Mouse (Mus musculus) heart, embryonic 10.5 days (tissue): Measurements from ENCODE around the gene Nrn1. TPM values are rescaled to one million over a fixed set of nuclear protein-coding genes. Genes with fewer than 3 reads are reported as not detected.

Experiments
- DNase-seq: peaks from one replicate; pipeline ENCODE4 v3.0.0-alpha.2; 2017; ENCODE audit warnings: low spot score
- H3K27ac ChIP-seq: fragments of 300-500 bp; sonication (generic); 2 replicates; pipeline ENCODE4 v1.5.1; 2016; ENCODE audit warnings: mild to moderate bottlenecking
- H3K27me3 ChIP-seq: fragments of 300-500 bp; sonication (generic); 2 replicates; pipeline ENCODE4 v1.6.1; 2016; ENCODE audit warnings: mild to moderate bottlenecking; ENCODE audit not compliant: poor library complexity, insufficient read depth, severe bottlenecking
- H3K36me3 ChIP-seq: fragments of 300-500 bp; sonication (generic); 2 replicates; pipeline ENCODE4 v1.6.1; 2016; ENCODE audit warnings: mild to moderate bottlenecking, moderate library complexity
- H3K4me1 ChIP-seq: fragments of 300-500 bp; sonication (generic); 2 replicates; pipeline ENCODE4 v1.6.1; 2016; ENCODE audit warnings: mild to moderate bottlenecking
- H3K4me3 ChIP-seq: fragments of 300-500 bp; sonication (generic); 2 replicates; pipeline ENCODE4 v1.5.1; 2016; ENCODE audit warnings: mild to moderate bottlenecking, moderate library complexity
- H3K9me3 ChIP-seq: fragments of 300-500 bp; sonication (generic); 2 replicates; pipeline ENCODE4 v1.6.1; 2016; ENCODE audit warnings: mild to moderate bottlenecking, moderate library complexity
- WGBS: fragments of 180-500 bp; shearing (Covaris S2); methylation state at CpG from one replicate; pipeline ENCODE4 v1.1.7; 2016; 5-methylcytosine and 5-hydroxymethylcytosine counted together
- polyA plus RNA-seq: library from polyadenylated mRNA; unstranded; fragments of >200 nt; fragmentation: Nextera tagmentation; extraction: Ambion mirVana; gene quantifications from 2 replicates; pipeline ENCODE4 v1.2.1, GENCODE M21; 2016

Gene Nrn1
- polyA plus RNA-seq = 1.7 and 3.8 TPM in 2 replicates

GRCm38 (mm10) chr13:36734731-36735571, at the start of gene Nrn1:
Gene Nrn1, minus strand, starts transcription at chr13:36735131.
- WGBS = under 1% methylated on average over 50 of the region's 50 CpGs
- Histone ChIP-seq H3K9me3 (no peaks in the 10 kb centered on the region), H3K4me3 (peak within 1 kb of the TSS; percentile 65), H3K27me3 (peaks cover 50% of the 10 kb centered on the region), H3K27ac (peak within 1 kb of the TSS; percentile 69; the same call in 1 of the 2 replicates), H3K4me1 (peaks cover 27% of the 10 kb centered on the region), H3K36me3 (no peaks in the 10 kb centered on the region)
- DNase-seq = no peak

GRCm38 (mm10) chr13:36779626-36780025, 44.7 kb upstream of the Nrn1 start:
- WGBS = 83% methylated on average over 5 of the region's 5 CpGs

GRCm38 (mm10) chr13:36766801-36767200, 31.9 kb upstream of the Nrn1 start:
- Histone ChIP-seq H3K9me3 (no peaks in the 10 kb centered on the region), H3K36me3 (no peaks in the 10 kb centered on the region), H3K27ac (no peak overlapping the region), H3K27me3 (no peaks in the 10 kb centered on the region), H3K4me1 (no peaks in the 10 kb centered on the region), H3K4me3 (no peak overlapping the region)
- no peak for DNase-seq
- 64% methylated on average over 2 of the region's 2 CpGs for whole genome bisulfite sequencing

More at GRCm38 (mm10) chr13:36779626-36780025, 44.7 kb upstream of the Nrn1 start:
- H3K9me3 ChIP-seq = no peaks in the 10 kb centered on the region
- no peak overlapping the region for H3K4me3 ChIP-seq
- DNase-seq = no peak
- no peak overlapping the region for H3K27ac ChIP-seq
- no peaks in the 10 kb centered on the region for H3K36me3 ChIP-seq
- H3K4me1 ChIP-seq = no peaks in the 10 kb centered on the region
- H3K27me3 ChIP-seq = no peaks in the 10 kb centered on the region

- Histone ChIP-seq H3K4me1 (no peaks in the 10 kb centered on the region), H3K27ac (no peak overlapping the region), H3K9me3 (no peaks in the 10 kb centered on the region), H3K27me3 (no peaks in the 10 kb centered on the region), H3K36me3 (no peaks in the 10 kb centered on the region), H3K4me3 (no peak overlapping the region)
- no peak for DNase-seq
- WGBS = 71% methylated on average over 3 of the region's 3 CpGs
Measured at GRCm38 (mm10) chr13:36751861-36752260, 16.9 kb upstream of the Nrn1 start.

GRCm38 (mm10) chr13:36750056-36750455, 15.1 kb upstream of the Nrn1 start:
- DNase-seq = no peak
- Histone ChIP-seq H3K9me3 (no peaks in the 10 kb centered on the region), H3K27ac (no peak overlapping the region), H3K4me3 (no peak overlapping the region), H3K36me3 (no peaks in the 10 kb centered on the region), H3K27me3 (no peaks in the 10 kb centered on the region), H3K4me1 (no peaks in the 10 kb centered on the region)
- WGBS = 66% methylated on average over 2 of the region's 2 CpGs

- 11% methylated on average over 9 of the region's 9 CpGs for WGBS
- no peak for DNase-seq
- peaks cover 35% of the 10 kb centered on the region for H3K27me3 ChIP-seq
Measured at GRCm38 (mm10) chr13:36736619-36736996, 1.7 kb upstream of the Nrn1 start.

GRCm38 (mm10) chr13:36735901-36736618, 1.1 kb upstream of the Nrn1 start:
- Histone ChIP-seq H3K9me3 (no peaks in the 10 kb centered on the region), H3K4me3 (peak overlapping the region; percentile 65), H3K27me3 (peaks cover 41% of the 10 kb centered on the region), H3K27ac (peak overlapping the region; percentile 74), H3K36me3 (no peaks in the 10 kb centered on the region), H3K4me1 (peaks cover 27% of the 10 kb centered on the region)
- peak; percentile 95 for DNase-seq
- WGBS = under 1% methylated on average over 38 of the region's 39 CpGs

More at GRCm38 (mm10) chr13:36736619-36736996, 1.7 kb upstream of the Nrn1 start:
- Histone ChIP-seq H3K4me3 (peak overlapping the region; percentile 65), H3K27ac (peak overlapping the region; percentile 74), H3K4me1 (peaks cover 23% of the 10 kb centered on the region), H3K9me3 (no peaks in the 10 kb centered on the region), H3K36me3 (no peaks in the 10 kb centered on the region)

- Histone ChIP-seq H3K4me1 (peaks cover 27% of the 10 kb centered on the region), H3K4me3 (peak overlapping the region; percentile 65), H3K27ac (no peak overlapping the region), H3K9me3 (no peaks in the 10 kb centered on the region), H3K36me3 (no peaks in the 10 kb centered on the region), H3K27me3 (peaks cover 58% of the 10 kb centered on the region)
- DNase-seq = no peak
- WGBS = under 1% methylated on average over 26 of the region's 26 CpGs
Measured at GRCm38 (mm10) chr13:36733989-36734690, 791 bp downstream of the Nrn1 start.

- H3K4me3 ChIP-seq = peak overlapping the region; percentile 65
- no peak overlapping the region for H3K27ac ChIP-seq
- H3K9me3 ChIP-seq = no peaks in the 10 kb centered on the region
- no peaks in the 10 kb centered on the region for H3K36me3 ChIP-seq
- H3K27me3 ChIP-seq = peaks cover 64% of the 10 kb centered on the region
- peaks cover 27% of the 10 kb centered on the region for H3K4me1 ChIP-seq
- DNase-seq = no peak
- WGBS = 1% methylated on average over 10 of the region's 10 CpGs
Measured at GRCm38 (mm10) chr13:36733566-36733965, 1.4 kb downstream of the Nrn1 start.

GRCm38 (mm10) chr13:36732891-36733490, 1.9 kb downstream of the Nrn1 start:
- H3K36me3 ChIP-seq = no peaks in the 10 kb centered on the region
- H3K9me3 ChIP-seq = no peaks in the 10 kb centered on the region
- H3K4me3 ChIP-seq = peak overlapping the region; percentile 65; the same call in 1 of the 2 replicates
- no peak for DNase-seq
- H3K27me3 ChIP-seq = peaks cover 70% of the 10 kb centered on the region
- H3K27ac ChIP-seq = no peak overlapping the region
- 5% methylated on average over 6 of the region's 6 CpGs for WGBS
- peaks cover 27% of the 10 kb centered on the region for H3K4me1 ChIP-seq

- Histone ChIP-seq H3K4me3 (peak overlapping the region; percentile 60), H3K36me3 (no peaks in the 10 kb centered on the region), H3K27ac (peak overlapping the region; percentile 64; the same call in 1 of the 2 replicates), H3K27me3 (peaks cover 80% of the 10 kb centered on the region), H3K4me1 (peaks cover 35% of the 10 kb centered on the region), H3K9me3 (no peaks in the 10 kb centered on the region)
- no peak for DNase-seq
- WGBS = under 1% methylated on average over 23 of the region's 23 CpGs
Measured at GRCm38 (mm10) chr13:36731931-36732461, 2.9 kb downstream of the Nrn1 start.
